Mouse (Mus musculus): Measurements from ENCODE around the gene Opn3. TPM values are rescaled to one million over a fixed set of nuclear protein-coding genes. Genes with fewer than 3 reads are reported as not detected.

Opn3 gene
- total RNA-seq, 4 experiments from 2014 or later, result 3.7 to 5.8 (median 4.0) TPM

- no peak for DNase-seq (ENCODE audit: low spot score)
Observed at GRCm38 (mm10) chr1:175659900-175660299, 32.7 kb downstream of the Opn3 start.

- DNase-seq (ENCODE audit: low spot score), result no peak
Observed at GRCm38 (mm10) chr1:175648615-175649014, 44.0 kb downstream of the Opn3 start.

GRCm38 (mm10) chr1:175646952-175647351 is 45.6 kb downstream of the Opn3 start:
- no peak for DNase-seq (ENCODE audit: low spot score)

GRCm38 (mm10) chr1:175643496-175644265 is 48.9 kb downstream of the Opn3 start:
- DNase-seq (ENCODE audit: low spot score), result no peak

- DNase-seq (ENCODE audit: low spot score), result no peak
Observed at GRCm38 (mm10) chr1:175640435-175641150, 52.0 kb downstream of the Opn3 start.

GRCm38 (mm10) chr1:175639072-175639471 is 53.5 kb downstream of the Opn3 start:
- no peak for DNase-seq (ENCODE audit: low spot score)

GRCm38 (mm10) chr1:175637677-175638076 is 54.9 kb downstream of the Opn3 start:
- no peak for DNase-seq (ENCODE audit: low spot score)

- no peak for DNase-seq (ENCODE audit: low spot score)
Observed at GRCm38 (mm10) chr1:175632470-175632869, 60.1 kb downstream of the Opn3 start.

GRCm38 (mm10) chr1:175631721-175632221 is 60.8 kb downstream of the Opn3 start:
- no peak for DNase-seq (ENCODE audit: low spot score)

GRCm38 (mm10) chr1:175631080-175631479 is 61.5 kb downstream of the Opn3 start:
- no peak for DNase-seq (ENCODE audit: low spot score)

- DNase-seq (ENCODE audit: low spot score), result no peak
Observed at GRCm38 (mm10) chr1:175630345-175630744, 62.2 kb downstream of the Opn3 start.

- DNase-seq (ENCODE audit: low spot score), result no peak
Observed at GRCm38 (mm10) chr1:175629248-175629647, 63.3 kb downstream of the Opn3 start.

- DNase-seq (ENCODE audit: low spot score), result no peak
Observed at GRCm38 (mm10) chr1:175625990-175626692, 66.4 kb downstream of the Opn3 start.

- peak; percentile 97 for DNase-seq (ENCODE audit: low spot score)
Observed at GRCm38 (mm10) chr1:175625257-175625879, 67.2 kb downstream of the Opn3 start, which contains the start of gene Fh1. TSS of gene Fh1 (minus strand) at chr1:175625635.

- DNase-seq (ENCODE audit: low spot score), result no peak
Observed at GRCm38 (mm10) chr1:175623656-175624055, 68.9 kb downstream of the Opn3 start.

GRCm38 (mm10) chr1:175619814-175620431 is 72.7 kb downstream of the Opn3 start, which contains the start of gene Kmo:
TSS of gene Kmo (plus strand) at chr1:175620381.
- no peak for DNase-seq (ENCODE audit: low spot score)

GRCm38 (mm10) chr1:175614992-175615391 is 77.6 kb downstream of the Opn3 start:
- no peak for DNase-seq (ENCODE audit: low spot score)
